Mouse (Mus musculus) left cerebral cortex, adult 2 months (tissue): ENCODE results near the gene Gm3029. TPM values are rescaled to one million over a fixed set of nuclear protein-coding genes. Genes with fewer than 3 reads are reported as not detected.
"Not testable (repeated sequence)": the region's sequence is repeated elsewhere in the genome, so short reads cannot be mapped to it uniquely, and the experiment has no call there.

Experiments used
- DNase-seq, 2 experiments: peaks; one replicate each; pipeline ENCODE4 v3.0.0; 2021 to 2022; ENCODE audit warnings: low spot score in 2 of 2, mixed read lengths in 1 of 2; ENCODE audit errors: extremely low spot score in 1 of 2
- H3K27ac ChIP-seq: fragments of 200-600 bp; 2 replicates; pipeline ENCODE4 v1.8.1; 2022
- H3K4me3 ChIP-seq: fragments of 200-600 bp; 2 replicates; pipeline ENCODE4 v1.8.1; 2022
- intact Hi-C: fragments of 180-260 bp; cut with DNase I; formaldehyde crosslinking; loops from one replicate; pipeline ENCODE4 v1.15.1; 2025
- long read RNA-seq, 2 experiments: library from polyadenylated mRNA; stranded (forward); transcript quantifications; one replicate each; pipeline ENCODE4 v2.0.0; 2021; ENCODE audit warnings: borderline mapping rate in 2 of 2
- total RNA-seq, 2 experiments: library from RNA; stranded (reverse); gene quantifications; 2 replicates each; pipeline ENCODE4 v1.2.3; 2021

Gene Gm3029
- total RNA-seq, result not detected
- long read RNA-seq, experiment 1, result 0 reads
- long read RNA-seq, experiment 2, result 0 reads

DNA sequence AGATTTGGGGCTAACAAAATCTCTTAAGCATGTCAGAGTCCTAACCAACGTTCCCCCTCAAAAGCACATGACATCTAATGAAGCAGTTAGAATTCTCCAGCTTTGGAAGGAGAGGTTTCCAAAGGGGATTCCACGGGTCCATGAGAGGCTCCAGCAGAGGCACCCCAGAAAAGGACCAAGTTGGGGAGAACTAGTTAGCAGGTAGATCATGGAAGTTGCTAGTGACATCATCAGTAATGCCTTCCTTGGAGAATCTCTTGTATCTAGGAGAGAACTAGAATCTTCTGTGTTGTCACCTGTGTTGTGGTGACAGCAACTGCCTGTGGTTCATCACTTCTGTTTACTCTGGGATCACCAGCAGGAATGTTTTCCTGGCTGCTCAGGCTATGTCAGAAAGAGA is at the start of gene Gm3029:
Gene Gm3029, plus strand, starts transcription at position 301 of the 400 bp plus-strand sequence.
- DNase-seq, intact Hi-C loops, H3K4me3 ChIP-seq, H3K27ac ChIP-seq: not testable (repeated sequence)

DNA sequence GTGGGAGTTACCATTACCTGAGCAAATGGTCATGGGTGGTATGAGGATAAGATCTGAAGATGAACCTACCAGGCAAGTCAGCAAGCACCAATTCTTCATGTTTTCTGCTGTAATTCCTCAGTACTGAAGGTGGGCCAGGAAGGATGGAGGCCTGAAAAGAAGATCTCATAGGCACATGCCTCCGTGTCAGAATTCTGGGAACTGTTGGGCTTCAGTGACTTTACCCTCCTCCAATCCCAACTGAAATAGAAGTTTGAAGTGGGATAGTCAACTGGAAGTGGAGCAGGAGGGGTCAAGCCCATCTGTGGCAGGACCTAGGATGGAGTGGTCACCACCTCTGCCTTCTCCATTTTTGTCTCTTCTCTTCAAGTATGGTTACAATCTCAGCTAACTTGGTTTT is 47.7 kb upstream of the Gm3029 start, which contains the start of gene Gm2916:
Gene Gm2916, plus strand, starts transcription at position 301 of the 400 bp plus-strand sequence.
- H3K27ac ChIP-seq, DNase-seq, intact Hi-C loops, H3K4me3 ChIP-seq: not testable (repeated sequence)

DNA sequence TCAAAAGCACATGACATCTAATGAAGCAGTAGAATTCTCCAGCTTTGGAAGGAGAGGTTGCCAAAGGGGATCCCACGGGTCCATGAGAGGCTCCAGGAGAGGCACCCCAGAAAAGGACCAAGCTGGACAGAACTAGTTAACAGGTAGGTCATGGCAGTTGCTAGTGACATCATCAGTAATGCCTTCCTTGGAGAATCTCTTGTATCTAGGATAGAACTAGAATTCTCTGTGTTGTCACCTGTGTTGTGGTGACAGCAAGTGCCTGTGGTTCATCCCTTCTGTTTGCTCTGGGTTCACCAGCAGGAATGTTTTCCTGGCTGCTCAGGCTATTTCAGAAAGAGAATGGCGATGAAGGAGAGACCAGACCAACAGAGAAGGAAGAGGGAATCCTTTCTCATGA is 31.7 kb downstream of the Gm3029 start, which contains the start of gene Gm3095:
Gene Gm3095, plus strand, starts transcription at position 301 of the 400 bp plus-strand sequence.
- DNase-seq, intact Hi-C loops, H3K4me3 ChIP-seq, H3K27ac ChIP-seq: not testable (repeated sequence)

Other genes starting within 250 kb of the Gm3029 start
- not detected for gene Gm3043, start 243.0 kb upstream of the Gm3029 start, total RNA-seq
- under 1 TPM; 0.61 to 0.65 TPM for gene Gm3002, start 121.7 kb upstream of the Gm3029 start, total RNA-seq
- under 1 TPM in 1 of 2 experiments, not detected in 1; 0.27 TPM for gene Gm3033, start 85.5 kb upstream of the Gm3029 start, total RNA-seq
- not detected for gene Gm2916, start 47.6 kb upstream of the Gm3029 start, total RNA-seq
- not detected for gene Gm3095, start 31.8 kb downstream of the Gm3029 start, total RNA-seq
- gene Gm3099, start 66.6 kb downstream of the Gm3029 start, total RNA-seq, result not detected
- gene Gm5796, start 92.2 kb downstream of the Gm3029 start, total RNA-seq, result 1 to 10 TPM; 2.0 to 2.8 TPM
- gene Gm3115, start 152.4 kb downstream of the Gm3029 start, total RNA-seq, result under 1 TPM; 0.34 to 0.35 TPM
- gene Gm8108, start 178.8 kb downstream of the Gm3029 start, total RNA-seq, result 1 to 10 TPM; 1.8 to 3.2 TPM
- gene Gm3127, start 233.3 kb downstream of the Gm3029 start, total RNA-seq, result not detected